Mouse (Mus musculus): ENCODE results near the gene Apba1.
A peak's percentile ranks its signal among the peaks of the same experiment; 100 is the strongest.

Apba1 gene

GRCm38 (mm10) chr19:23972881-23973649 is 214.4 kb downstream of the Apba1 start:
- DNase-seq (ENCODE audit: low spot score), result peak; percentile 68

- no peak for DNase-seq (ENCODE audit: low spot score)
Observed at GRCm38 (mm10) chr19:23977901-23978443, 219.3 kb downstream of the Apba1 start.

DNA sequence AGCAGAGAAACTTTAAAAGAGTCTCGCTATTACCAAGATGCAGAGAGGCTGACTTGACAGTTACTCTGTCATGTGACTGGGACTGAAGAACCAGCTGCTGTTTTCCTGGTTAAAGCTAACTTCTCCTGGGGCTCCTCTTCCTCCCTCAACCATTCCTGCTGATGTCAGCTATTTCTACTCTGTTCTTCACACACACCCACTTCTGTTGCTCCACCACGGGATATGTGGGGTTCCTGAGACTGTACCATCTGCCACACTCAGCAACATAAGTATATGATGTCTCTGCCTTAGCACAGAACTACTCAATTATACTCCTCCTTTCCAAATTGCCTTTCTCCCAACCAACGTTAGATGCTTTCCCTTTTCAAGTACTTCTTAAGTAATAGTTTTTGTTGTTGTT is 221.9 kb downstream of the Apba1 start:
- DNase-seq (ENCODE audit: low spot score), result no peak

GRCm38 (mm10) chr19:23984186-23984585 is 225.5 kb downstream of the Apba1 start:
- no peak for DNase-seq (ENCODE audit: low spot score)

- no peak for DNase-seq (ENCODE audit: low spot score)
Observed at GRCm38 (mm10) chr19:23987291-23987690, 228.6 kb downstream of the Apba1 start.

DNA sequence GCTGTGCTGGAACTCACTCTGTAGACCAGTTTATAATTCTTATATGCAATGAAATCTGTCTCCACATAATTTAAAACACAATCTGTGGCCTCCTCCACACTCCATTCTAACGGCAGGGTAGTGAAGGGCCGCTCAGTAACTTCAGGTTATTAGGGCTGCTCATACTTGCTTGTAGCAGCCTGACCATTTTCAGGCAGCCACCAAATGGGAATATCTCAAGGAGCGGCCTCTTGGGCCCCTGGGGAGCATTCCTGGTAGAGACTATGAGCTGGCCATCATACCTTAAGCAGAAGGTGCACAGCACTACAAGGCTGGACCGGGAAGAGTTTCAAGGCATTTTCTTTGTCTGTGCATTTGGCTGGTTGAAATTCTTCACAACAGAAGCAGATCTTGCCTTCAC is 229.5 kb downstream of the Apba1 start:
- DNase-seq (ENCODE audit: low spot score), result no peak

DNA sequence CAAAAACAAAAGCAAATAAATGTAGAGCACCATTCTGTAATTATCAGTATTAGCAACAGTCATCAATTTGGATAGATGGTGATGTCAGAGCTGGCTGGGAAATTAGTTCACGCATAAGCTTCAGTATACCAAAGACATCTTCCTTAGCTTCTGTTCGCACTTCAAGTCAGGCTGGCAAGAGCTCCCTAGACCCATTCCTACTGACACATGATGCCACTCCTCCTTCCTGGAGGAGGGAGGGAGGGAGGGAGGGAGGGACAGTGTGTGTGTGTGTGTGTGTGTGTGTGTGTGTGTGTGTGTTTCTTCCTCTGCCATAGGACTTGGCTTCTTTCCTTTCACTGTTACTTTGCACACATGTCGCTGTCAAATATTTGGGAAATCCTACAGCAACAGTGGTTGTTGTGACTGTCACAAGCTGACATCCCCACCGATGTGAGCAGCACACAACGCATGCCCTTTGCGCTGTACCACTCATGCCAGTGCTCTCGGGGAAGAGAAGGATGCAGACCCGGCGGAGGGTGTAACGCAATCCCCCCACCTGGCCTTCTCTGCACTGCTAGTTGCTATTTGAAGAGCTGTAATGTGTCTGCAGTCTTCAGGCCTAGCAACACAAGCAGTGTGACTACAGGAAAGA is 237.2 kb downstream of the Apba1 start:
- DNase-seq (ENCODE audit: low spot score), result no peak

All from ovary, adult 18-20 months (tissue).